Mouse (Mus musculus) midbrain, embryonic 15.5 days (tissue): Measurements from ENCODE around the gene Fam13c. TPM values are rescaled to one million over a fixed set of nuclear protein-coding genes. Genes with fewer than 3 reads are reported as not detected.
"Not testable (repeated sequence)": the region's sequence is repeated elsewhere in the genome, so short reads cannot be mapped to it uniquely, and the experiment has no call there.

Experiments
- ATAC-seq: fragments of 200-750 bp; cut with Nextera tagmentation; replicated peaks from 2 replicates; pipeline ENCODE4 v1.8.0; 2017; ENCODE audit warnings: moderate TSS enrichment
- H3K27ac ChIP-seq: fragments of 300-500 bp; sonication (generic); 2 replicates; pipeline ENCODE4 v1.5.1; 2015; ENCODE audit warnings: mild to moderate bottlenecking, inconsistent platforms
- H3K27me3 ChIP-seq: fragments of 300-500 bp; sonication (generic); replicated peaks from 2 replicates; pipeline ENCODE4 v1.6.1; 2015; ENCODE audit warnings: inconsistent platforms
- H3K36me3 ChIP-seq: fragments of 300-500 bp; sonication (generic); replicated peaks from 2 replicates; pipeline ENCODE4 v1.6.1; 2015; ENCODE audit warnings: inconsistent platforms
- H3K4me1 ChIP-seq: fragments of 300-500 bp; sonication (generic); 2 replicates; pipeline ENCODE4 v1.6.1; 2015; ENCODE audit warnings: inconsistent platforms
- H3K4me2 ChIP-seq: fragments of 300-500 bp; sonication (generic); 2 replicates; pipeline ENCODE4 v1.6.1; 2015; ENCODE audit warnings: inconsistent platforms, mild to moderate bottlenecking, moderate library complexity
- H3K4me3 ChIP-seq: fragments of 300-500 bp; sonication (generic); 2 replicates; pipeline ENCODE4 v1.5.1; 2015; ENCODE audit warnings: mild to moderate bottlenecking, inconsistent platforms
- H3K9ac ChIP-seq: fragments of 300-500 bp; sonication (generic); 2 replicates; pipeline ENCODE4 v1.6.1; 2015; ENCODE audit warnings: mild to moderate bottlenecking, inconsistent platforms
- H3K9me3 ChIP-seq: fragments of 300-500 bp; sonication (generic); 2 replicates; pipeline ENCODE4 v1.6.1; 2016; ENCODE audit warnings: inconsistent platforms
- WGBS: fragments of 180-500 bp; shearing (Covaris S2); methylation state at CpG from one replicate; pipeline ENCODE4 v1.1.7; 2015; ENCODE audit warnings: mixed read lengths; 5-methylcytosine and 5-hydroxymethylcytosine counted together
- polyA plus RNA-seq: library from polyadenylated mRNA; unstranded; fragments of >200 nt; fragmentation: Nextera tagmentation; extraction: Ambion mirVana; gene quantifications from 2 replicates; pipeline ENCODE4 v1.2.1, GENCODE M21; 2015

The Fam13c gene
- polyA plus RNA-seq, 1 experiment from 2014 or later: 36.0 TPM

DNA sequence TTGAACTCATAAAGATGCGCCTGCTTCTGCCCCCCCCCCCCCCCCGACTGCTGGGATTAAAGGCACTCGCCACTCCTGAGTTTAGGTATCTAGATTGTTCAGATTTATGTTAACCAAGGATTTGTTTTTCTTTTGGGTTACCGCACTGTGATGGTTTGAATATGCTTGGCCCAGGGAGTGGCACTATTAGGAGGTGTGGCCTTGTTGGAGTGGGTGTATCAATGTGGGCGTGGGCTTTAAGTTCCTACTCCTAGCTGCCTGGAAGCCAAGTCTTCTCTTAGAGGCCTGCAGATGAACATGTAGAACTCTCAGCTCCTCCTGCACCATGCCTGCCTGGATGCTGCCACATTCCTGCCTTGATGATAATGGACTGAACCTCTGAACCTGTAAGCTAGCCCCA is 6.5 kb upstream of the Fam13c start:
- ATAC-seq, H3K9ac ChIP-seq, H3K27me3 ChIP-seq, H3K4me1 ChIP-seq, H3K9me3 ChIP-seq, H3K4me3 ChIP-seq, H3K4me2 ChIP-seq, H3K36me3 ChIP-seq, H3K27ac ChIP-seq: not testable (repeated sequence)
- 94% methylated on average over 4 of the region's 5 CpGs for WGBS

DNA sequence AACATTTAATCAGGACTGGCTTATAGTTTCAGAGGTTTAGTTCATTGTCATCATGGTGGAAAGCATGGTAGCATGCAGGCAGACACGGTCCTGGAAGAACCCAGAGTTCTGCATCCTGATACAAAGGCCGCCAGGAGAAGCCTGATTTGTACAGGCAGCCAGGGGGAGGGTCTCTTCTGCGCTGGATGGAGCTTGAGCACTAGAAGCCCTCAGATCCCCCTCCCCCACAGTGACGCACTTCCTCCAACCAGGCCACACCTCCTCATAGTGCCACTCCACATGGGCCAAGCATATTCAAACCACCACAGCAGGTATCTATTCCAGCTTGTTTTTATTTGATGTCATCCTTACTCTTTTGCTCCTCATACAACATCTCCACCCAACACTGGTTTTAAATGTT is 3.6 kb upstream of the Fam13c start:
- H3K4me1 ChIP-seq: peaks cover 9% of the 10 kb centered on the region
- no peak for ATAC-seq
- WGBS: 88% methylated on average over 4 of the region's 4 CpGs

DNA sequence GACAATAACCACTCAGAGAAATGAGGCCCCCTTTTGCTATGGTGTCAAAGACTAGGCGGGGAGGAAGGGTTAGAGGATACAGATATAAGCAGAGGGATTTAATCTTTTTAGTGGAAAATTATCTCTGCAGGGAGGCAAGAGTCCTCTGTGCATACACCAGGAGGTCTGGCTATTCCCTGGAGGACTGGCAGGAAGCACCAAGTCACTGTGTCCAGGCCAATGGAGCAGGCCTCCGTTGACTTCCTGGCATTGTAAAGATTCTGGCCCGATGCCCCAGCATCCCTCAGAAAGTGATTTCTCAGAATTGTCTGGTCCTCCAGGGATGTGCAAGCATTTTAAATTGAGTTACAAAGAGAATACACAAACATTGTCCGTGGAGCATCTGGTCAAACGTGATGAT is 3.0 kb upstream of the Fam13c start:
- no peak overlapping the region for H3K4me2 ChIP-seq
- H3K27ac ChIP-seq: no peak overlapping the region
- H3K4me1 ChIP-seq: peaks cover 15% of the 10 kb centered on the region
- H3K9me3 ChIP-seq: no peaks in the 10 kb centered on the region
- ATAC-seq: no peak
- no peak overlapping the region for H3K4me3 ChIP-seq
- no peak overlapping the region for H3K9ac ChIP-seq
- no peaks in the 10 kb centered on the region for H3K36me3 ChIP-seq
- WGBS: 67% methylated on average over 5 of the region's 5 CpGs
- no peaks in the 10 kb centered on the region for H3K27me3 ChIP-seq

More for the DNA sequence above, 3.6 kb upstream of the Fam13c start:
- Histone ChIP-seq H3K4me3 (no peak overlapping the region), H3K4me2 (no peak overlapping the region), H3K9me3 (no peaks in the 10 kb centered on the region), H3K9ac (no peak overlapping the region), H3K36me3 (no peaks in the 10 kb centered on the region), H3K27ac (no peak overlapping the region), H3K27me3 (no peaks in the 10 kb centered on the region)

DNA sequence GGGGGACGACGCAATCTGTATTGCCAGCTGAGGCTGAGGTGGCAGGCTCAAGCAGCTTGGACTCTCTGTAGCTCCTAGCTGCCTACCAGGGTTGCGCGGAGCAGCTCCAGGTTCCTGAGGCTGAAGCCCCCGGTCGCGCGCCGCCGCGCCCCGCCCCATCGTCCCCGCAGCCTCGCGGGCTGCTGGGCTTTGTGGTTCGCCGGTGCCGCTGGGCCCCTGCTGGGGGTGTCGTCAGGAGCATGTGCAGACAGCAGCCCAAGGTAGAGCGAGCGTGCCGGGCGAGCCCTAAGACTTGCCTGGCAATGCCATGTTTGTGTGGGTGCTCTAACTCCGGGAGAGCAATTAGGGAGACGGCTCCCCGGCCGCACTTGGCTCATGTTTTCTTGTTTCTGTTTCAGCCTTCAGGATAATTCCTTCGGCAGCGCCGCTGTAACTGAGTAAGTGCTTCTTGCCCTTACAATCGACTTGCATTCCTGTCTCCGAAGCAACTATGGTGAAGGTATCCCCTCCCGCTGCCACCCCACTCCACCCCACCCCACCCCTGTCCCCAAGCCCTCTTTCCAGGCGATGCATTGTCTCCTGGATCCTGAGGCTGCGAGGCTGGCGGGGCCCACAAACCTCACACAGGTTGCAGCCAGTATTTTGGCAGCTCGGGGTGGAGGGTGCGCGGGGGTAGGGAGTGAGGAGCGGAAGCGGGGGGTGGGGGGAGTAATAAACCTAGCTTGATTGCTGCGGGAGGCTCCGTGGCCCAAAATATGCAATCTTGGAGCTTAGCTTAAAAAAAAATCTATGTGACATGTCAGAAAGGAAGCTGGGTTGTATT is 569 bp downstream of the Fam13c start:
- peak overlapping the region; percentile 97 for H3K27ac ChIP-seq
- no peaks in the 10 kb centered on the region for H3K36me3 ChIP-seq
- H3K4me3 ChIP-seq: peak overlapping the region; percentile 76
- peaks cover 37% of the 10 kb centered on the region for H3K4me1 ChIP-seq
- H3K4me2 ChIP-seq: peak overlapping the region; percentile 70
- no peaks in the 10 kb centered on the region for H3K9me3 ChIP-seq
- no peaks in the 10 kb centered on the region for H3K27me3 ChIP-seq
- H3K9ac ChIP-seq: peak overlapping the region; percentile 79
- peak; percentile 95 for ATAC-seq
- under 1% methylated on average over 44 of the region's 44 CpGs for WGBS

DNA sequence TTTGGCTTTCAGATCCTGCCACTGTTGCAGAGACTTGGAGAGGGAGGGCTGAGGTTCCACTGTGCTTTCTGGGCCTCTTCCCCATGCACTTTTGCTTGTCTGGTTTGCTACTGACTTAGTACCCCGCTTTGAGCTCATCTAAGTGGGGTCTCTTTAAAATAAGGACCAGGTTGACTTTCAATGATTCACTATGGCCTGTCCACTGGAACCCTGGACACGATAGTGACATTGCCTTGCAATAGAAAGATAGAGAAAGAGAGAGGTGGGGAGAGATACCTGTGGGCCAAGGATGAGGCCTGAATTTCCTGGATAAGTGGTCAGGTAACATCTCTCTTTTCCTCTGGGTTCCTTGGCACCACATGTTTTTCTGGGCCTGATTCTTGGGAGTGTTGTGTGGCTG is 1.9 kb downstream of the Fam13c start:
- WGBS: 81% methylated on average over 2 of the region's 2 CpGs
- Histone ChIP-seq H3K4me1 (peaks cover 37% of the 10 kb centered on the region), H3K9me3 (no peaks in the 10 kb centered on the region), H3K4me2 (peak overlapping the region; percentile 70), H3K9ac (0 out of 2 replicates have a peak overlapping the region, but pooled peaks have one; percentile 79), H3K27ac (peak overlapping the region; percentile 97; the same call in 1 of the 2 replicates), H3K27me3 (no peaks in the 10 kb centered on the region), H3K36me3 (no peaks in the 10 kb centered on the region; the same call in 1 of the 2 replicates), H3K4me3 (peak overlapping the region; percentile 76)
- ATAC-seq: no peak

DNA sequence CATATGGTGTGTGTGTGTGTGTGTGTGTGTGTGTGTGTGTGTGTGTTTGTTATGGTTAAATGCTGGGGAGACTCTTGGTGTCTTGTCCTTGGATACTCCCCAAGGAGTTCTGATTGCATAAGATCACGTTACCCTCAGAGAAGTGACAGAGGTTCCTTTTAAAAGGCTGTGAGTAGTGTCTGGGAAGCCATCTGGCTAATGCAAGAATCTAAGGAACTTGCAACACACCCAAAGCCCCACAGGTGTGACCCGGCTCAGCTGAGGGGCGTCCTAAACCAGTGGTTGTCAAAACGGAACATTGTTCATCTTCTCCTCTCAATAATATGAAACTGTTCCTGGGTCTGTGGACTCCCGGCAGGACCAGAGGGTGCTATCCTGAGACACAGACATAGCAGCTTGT is 2.3 kb downstream of the Fam13c start:
- peaks cover 37% of the 10 kb centered on the region for H3K4me1 ChIP-seq
- H3K27me3 ChIP-seq: no peaks in the 10 kb centered on the region
- no peak for ATAC-seq
- WGBS: 78% methylated on average over 5 of the region's 5 CpGs
- no peak overlapping the region for H3K27ac ChIP-seq
- H3K4me3 ChIP-seq: peak overlapping the region; percentile 76
- H3K36me3 ChIP-seq: no peaks in the 10 kb centered on the region; the same call in 1 of the 2 replicates
- H3K9me3 ChIP-seq: no peaks in the 10 kb centered on the region
- 0 out of 2 replicates have a peak overlapping the region, but pooled peaks have one; percentile 79 for H3K9ac ChIP-seq
- H3K4me2 ChIP-seq: peak overlapping the region; percentile 70

DNA sequence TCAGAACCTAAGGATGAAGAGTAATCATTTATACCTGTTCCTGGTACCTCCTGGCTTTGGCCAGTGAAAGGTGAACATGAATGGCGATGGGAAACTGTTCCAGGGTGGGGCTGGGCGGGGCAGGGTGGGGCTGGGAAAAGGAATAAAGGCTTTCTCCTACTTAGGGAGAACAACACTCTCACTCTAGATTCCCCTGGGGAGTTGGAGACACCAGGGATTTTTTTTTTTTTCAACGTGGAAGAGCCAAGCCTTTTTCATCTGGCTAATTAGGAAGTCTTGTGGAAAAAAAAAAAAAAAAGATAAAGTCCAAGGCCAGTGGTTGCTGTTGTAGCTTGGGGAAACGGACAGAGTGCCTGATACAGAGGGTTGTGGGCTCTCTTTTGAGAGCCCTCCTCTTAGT is 7.5 kb downstream of the Fam13c start:
- Histone ChIP-seq H3K27me3 (no peaks in the 10 kb centered on the region), H3K4me3 (no peak overlapping the region), H3K9me3 (no peaks in the 10 kb centered on the region), H3K36me3 (peaks cover 15% of the 10 kb centered on the region), H3K4me1 (peaks cover 17% of the 10 kb centered on the region), H3K9ac (no peak overlapping the region), H3K27ac (no peak overlapping the region), H3K4me2 (no peak overlapping the region)
- 76% methylated on average over 4 of the region's 4 CpGs for WGBS
- ATAC-seq: no peak

DNA sequence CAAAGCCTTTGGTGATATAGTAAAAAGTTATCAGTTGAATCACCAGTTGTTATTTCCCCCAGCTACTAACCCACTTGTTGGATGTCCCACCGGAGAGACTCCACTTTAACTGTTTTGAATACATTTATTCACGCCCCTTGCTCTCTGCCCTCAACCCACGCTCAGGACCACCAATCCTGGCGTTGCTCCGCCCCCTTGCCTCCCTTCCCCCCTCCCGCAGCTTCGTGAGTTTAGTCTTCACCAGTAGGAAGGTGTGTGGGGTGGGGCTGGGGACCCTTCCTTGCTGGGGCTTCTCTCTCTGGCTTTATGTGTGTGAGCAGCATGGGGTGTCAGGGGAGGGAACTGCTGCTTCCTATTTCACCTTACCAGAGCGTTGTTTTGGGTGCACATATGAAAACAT is 8.9 kb downstream of the Fam13c start:
- Histone ChIP-seq H3K27me3 (no peaks in the 10 kb centered on the region), H3K9me3 (no peaks in the 10 kb centered on the region), H3K36me3 (peaks cover 23% of the 10 kb centered on the region), H3K27ac (no peak overlapping the region), H3K9ac (no peak overlapping the region), H3K4me2 (no peak overlapping the region), H3K4me1 (peaks cover 9% of the 10 kb centered on the region; the same call in 1 of the 2 replicates), H3K4me3 (no peak overlapping the region)
- ATAC-seq: no peak
- WGBS: 50% methylated on average over 8 of the region's 8 CpGs

DNA sequence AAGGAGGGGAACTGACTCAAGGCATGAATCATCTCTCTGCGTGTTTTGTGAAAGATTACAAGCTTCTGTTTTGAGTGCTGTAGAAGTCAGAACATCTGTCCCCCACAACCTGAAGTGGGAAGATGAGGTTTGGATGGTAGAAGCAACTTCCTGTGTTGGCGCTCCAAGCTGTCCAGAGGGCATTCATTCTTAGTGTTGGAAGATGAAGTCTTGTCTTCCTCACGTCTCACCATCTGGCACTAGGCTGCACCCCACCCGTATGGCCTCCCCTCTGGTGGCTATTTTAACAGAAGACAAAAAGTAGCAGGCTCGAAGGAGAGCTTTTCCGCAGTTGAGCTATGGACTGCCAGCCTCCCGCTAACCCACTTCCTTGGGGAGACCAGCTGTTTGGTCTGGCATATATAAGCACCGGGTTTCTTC is 15.6 kb downstream of the Fam13c start:
- H3K36me3 ChIP-seq: peaks cover 55% of the 10 kb centered on the region
- H3K4me1 ChIP-seq: no peaks in the 10 kb centered on the region
- no peaks in the 10 kb centered on the region for H3K27me3 ChIP-seq
- ATAC-seq: no peak
- no peak overlapping the region for H3K9ac ChIP-seq
- no peak overlapping the region for H3K4me2 ChIP-seq
- WGBS: 93% methylated on average over 8 of the region's 8 CpGs
- no peaks in the 10 kb centered on the region for H3K9me3 ChIP-seq
- H3K27ac ChIP-seq: no peak overlapping the region
- H3K4me3 ChIP-seq: no peak overlapping the region

DNA sequence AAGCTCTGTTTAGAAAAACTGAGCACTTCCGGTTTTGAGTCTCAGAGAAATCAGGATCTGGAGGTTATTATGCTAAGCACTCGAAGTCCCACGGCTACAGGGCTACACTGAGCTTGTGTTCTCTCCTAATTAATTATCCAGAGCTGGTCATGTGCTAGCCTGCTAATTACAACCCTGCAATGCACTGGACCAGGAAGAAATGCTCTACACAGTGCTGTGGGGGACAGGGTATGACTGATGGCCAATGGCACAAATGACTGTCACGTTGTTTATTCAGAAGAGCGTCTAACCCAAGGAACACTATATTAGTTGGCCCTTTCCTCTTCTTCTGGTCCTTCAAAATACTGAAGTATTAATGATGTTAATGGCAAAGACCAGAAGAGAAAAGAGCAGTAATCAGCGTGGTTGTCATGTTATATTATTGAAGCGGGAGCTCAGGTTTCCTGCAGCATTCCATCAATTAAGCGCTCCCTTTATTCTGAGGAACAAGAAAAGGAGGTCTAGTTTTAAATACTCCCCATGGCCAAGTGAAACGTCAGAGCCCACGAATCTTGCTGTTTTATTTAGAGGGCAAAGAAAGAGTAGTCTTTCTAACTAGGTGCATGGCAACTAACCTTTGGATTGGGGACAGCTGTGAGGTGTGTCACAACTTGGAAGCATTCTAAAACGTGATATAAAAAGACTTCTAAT is 18.4 kb downstream of the Fam13c start:
- H3K9ac ChIP-seq: no peak overlapping the region
- H3K4me3 ChIP-seq: no peak overlapping the region
- no peak overlapping the region for H3K4me2 ChIP-seq
- no peak; the same call in 1 of the 2 replicates for ATAC-seq
- WGBS: 71% methylated on average over 11 of the region's 11 CpGs
- H3K9me3 ChIP-seq: no peaks in the 10 kb centered on the region
- H3K27me3 ChIP-seq: no peaks in the 10 kb centered on the region
- H3K36me3 ChIP-seq: peaks cover 47% of the 10 kb centered on the region
- H3K27ac ChIP-seq: no peak overlapping the region
- no peaks in the 10 kb centered on the region for H3K4me1 ChIP-seq

DNA sequence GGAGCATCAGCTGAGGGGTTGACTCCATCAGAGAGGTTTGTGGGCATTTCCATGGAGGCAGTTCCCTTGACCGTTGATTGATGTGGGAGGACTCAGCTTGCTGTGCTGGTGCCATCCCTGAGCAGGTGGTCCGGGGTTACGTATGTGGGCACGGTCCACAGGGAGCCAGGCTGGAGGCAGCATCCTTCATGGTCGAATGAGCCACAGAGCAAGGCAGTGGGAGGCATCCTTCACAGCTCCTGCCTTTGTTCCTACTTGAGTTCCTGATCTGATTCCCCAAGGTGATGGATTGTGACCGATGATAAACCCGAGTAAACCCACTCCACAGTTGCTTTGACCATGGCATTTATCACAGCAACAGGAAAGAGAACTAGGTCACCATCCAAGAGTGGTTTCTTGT is 25.4 kb downstream of the Fam13c start:
- H3K27me3 ChIP-seq: no peaks in the 10 kb centered on the region
- H3K4me3 ChIP-seq: no peak overlapping the region
- no peak overlapping the region for H3K9ac ChIP-seq
- no peak overlapping the region for H3K4me2 ChIP-seq
- no peak overlapping the region for H3K27ac ChIP-seq
- peaks cover 13% of the 10 kb centered on the region for H3K36me3 ChIP-seq
- WGBS: 73% methylated on average over 7 of the region's 7 CpGs
- no peak for ATAC-seq
- no peaks in the 10 kb centered on the region for H3K4me1 ChIP-seq
- H3K9me3 ChIP-seq: no peaks in the 10 kb centered on the region

DNA sequence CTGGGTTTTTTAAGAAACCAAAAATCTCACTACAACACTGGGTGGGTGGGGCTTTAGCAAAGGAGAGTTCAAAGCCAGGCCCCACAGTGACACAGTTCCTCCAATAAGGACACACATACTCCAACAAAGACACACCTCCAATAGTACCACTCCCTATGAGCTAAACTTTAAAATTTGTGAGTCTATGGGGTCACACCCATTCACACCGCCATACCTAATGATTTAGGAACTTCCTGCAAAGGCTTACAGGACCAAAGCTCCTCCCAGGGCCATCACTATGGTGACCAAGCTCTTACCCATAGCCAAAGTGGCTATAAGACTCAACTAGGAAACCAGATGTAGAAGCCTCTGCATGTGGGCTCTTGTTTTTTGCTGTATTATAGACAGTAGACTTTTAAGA is 30.6 kb downstream of the Fam13c start:
- no peak for ATAC-seq
- Histone ChIP-seq H3K4me2 (no peak overlapping the region), H3K9me3 (no peaks in the 10 kb centered on the region), H3K9ac (no peak overlapping the region), H3K36me3 (peaks cover 18% of the 10 kb centered on the region), H3K4me3 (no peak overlapping the region), H3K27ac (no peak overlapping the region), H3K27me3 (no peaks in the 10 kb centered on the region), H3K4me1 (no peaks in the 10 kb centered on the region)
- WGBS: 84% methylated on average over 1 of the region's 1 CpGs
